Mouse (Mus musculus) stomach, embryonic 15.5 days (tissue): ENCODE results near the gene Gm5089. TPM values are rescaled to one million over a fixed set of nuclear protein-coding genes. Genes with fewer than 3 reads are reported as not detected.
"Not testable (repeated sequence)": the region's sequence is repeated elsewhere in the genome, so short reads cannot be mapped to it uniquely, and the experiment has no call there.

Experiments used
- ATAC-seq: fragments of 200-750 bp; cut with Nextera tagmentation; 2 replicates; pipeline ENCODE4 v1.8.0; 2017; ENCODE audit warnings: low read depth, moderate number of reproducible peaks, moderate TSS enrichment; ENCODE audit not compliant: insufficient read depth, low FRiP score
- H3K27ac ChIP-seq: fragments of 300-500 bp; sonication (generic); 2 replicates; pipeline ENCODE4 v1.5.1; 2015; ENCODE audit warnings: mild to moderate bottlenecking, inconsistent platforms
- H3K27me3 ChIP-seq: fragments of 300-500 bp; sonication (generic); replicated peaks from 2 replicates; pipeline ENCODE4 v1.6.1; 2015; ENCODE audit warnings: inconsistent platforms
- H3K36me3 ChIP-seq: fragments of 300-500 bp; sonication (generic); 2 replicates; pipeline ENCODE4 v1.6.1; 2015; ENCODE audit warnings: inconsistent platforms
- H3K4me1 ChIP-seq: fragments of 300-500 bp; sonication (generic); 2 replicates; pipeline ENCODE4 v1.6.1; 2015; ENCODE audit warnings: inconsistent platforms
- H3K4me2 ChIP-seq: fragments of 300-500 bp; sonication (generic); 2 replicates; pipeline ENCODE4 v1.6.1; 2015; ENCODE audit warnings: mild to moderate bottlenecking, inconsistent platforms
- H3K4me3 ChIP-seq: fragments of 300-500 bp; sonication (generic); replicated peaks from 2 replicates; pipeline ENCODE4 v1.5.1; 2015; ENCODE audit warnings: inconsistent platforms
- H3K9ac ChIP-seq: fragments of 300-500 bp; sonication (generic); 2 replicates; pipeline ENCODE4 v1.6.1; 2015; ENCODE audit warnings: inconsistent platforms
- H3K9me3 ChIP-seq: fragments of 300-500 bp; sonication (generic); 2 replicates; pipeline ENCODE4 v1.6.1; 2016; ENCODE audit warnings: inconsistent platforms
- WGBS: fragments of 180-500 bp; shearing (Covaris S2); methylation state at CpG from one replicate; pipeline ENCODE4 v1.1.7; 2015; 5-methylcytosine and 5-hydroxymethylcytosine counted together
- polyA plus RNA-seq: library from polyadenylated mRNA; unstranded; fragments of >200 nt; fragmentation: Nextera tagmentation; extraction: Ambion mirVana; gene quantifications from 2 replicates; pipeline ENCODE4 v1.2.1, GENCODE M21; 2015

Gene Gm5089
- polyA plus RNA-seq, 1 experiment from 2014 or later, result not detected

GRCm38 (mm10) chr14:122466756-122467362, 15.9 kb upstream of the Gm5089 start:
- Histone ChIP-seq H3K9ac (no peak overlapping the region), H3K9me3 (no peaks in the 10 kb centered on the region), H3K4me1 (peaks cover 23% of the 10 kb centered on the region), H3K27me3 (peaks cover 97% of the 10 kb centered on the region), H3K27ac (no peak overlapping the region), H3K4me2 (no peak overlapping the region), H3K4me3 (no peak overlapping the region), H3K36me3 (no peaks in the 10 kb centered on the region)
- ATAC-seq, result no peak
- 55% methylated on average over 7 of the region's 7 CpGs for WGBS

DNA sequence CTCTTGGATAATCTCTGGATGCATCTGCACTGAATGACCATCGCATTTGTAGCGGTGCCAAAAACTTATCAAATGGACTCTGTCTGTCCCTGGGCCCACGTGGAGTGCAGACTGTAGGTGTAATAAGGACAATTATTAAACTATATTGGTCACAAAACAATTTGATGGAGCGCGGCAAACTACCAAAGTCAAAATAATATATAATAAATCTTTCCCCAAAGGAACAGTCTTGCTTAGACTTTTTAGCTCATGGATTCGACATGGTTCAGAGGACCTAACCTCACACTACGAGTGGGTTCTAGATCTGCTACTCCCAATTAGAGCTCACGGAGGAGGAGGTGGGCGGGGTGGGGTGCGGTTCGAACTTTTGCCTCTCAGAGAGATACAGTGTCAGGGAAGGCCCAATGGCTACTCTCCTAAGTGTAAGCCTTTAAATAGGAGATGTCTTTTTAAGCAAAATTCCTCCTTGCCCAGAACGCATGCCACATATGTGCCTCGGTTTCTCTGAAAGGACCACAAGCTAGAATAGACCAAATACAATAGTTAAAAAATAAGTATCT, 15.1 kb upstream of the Gm5089 start:
- 21% methylated on average over 13 of the region's 13 CpGs for WGBS

DNA sequence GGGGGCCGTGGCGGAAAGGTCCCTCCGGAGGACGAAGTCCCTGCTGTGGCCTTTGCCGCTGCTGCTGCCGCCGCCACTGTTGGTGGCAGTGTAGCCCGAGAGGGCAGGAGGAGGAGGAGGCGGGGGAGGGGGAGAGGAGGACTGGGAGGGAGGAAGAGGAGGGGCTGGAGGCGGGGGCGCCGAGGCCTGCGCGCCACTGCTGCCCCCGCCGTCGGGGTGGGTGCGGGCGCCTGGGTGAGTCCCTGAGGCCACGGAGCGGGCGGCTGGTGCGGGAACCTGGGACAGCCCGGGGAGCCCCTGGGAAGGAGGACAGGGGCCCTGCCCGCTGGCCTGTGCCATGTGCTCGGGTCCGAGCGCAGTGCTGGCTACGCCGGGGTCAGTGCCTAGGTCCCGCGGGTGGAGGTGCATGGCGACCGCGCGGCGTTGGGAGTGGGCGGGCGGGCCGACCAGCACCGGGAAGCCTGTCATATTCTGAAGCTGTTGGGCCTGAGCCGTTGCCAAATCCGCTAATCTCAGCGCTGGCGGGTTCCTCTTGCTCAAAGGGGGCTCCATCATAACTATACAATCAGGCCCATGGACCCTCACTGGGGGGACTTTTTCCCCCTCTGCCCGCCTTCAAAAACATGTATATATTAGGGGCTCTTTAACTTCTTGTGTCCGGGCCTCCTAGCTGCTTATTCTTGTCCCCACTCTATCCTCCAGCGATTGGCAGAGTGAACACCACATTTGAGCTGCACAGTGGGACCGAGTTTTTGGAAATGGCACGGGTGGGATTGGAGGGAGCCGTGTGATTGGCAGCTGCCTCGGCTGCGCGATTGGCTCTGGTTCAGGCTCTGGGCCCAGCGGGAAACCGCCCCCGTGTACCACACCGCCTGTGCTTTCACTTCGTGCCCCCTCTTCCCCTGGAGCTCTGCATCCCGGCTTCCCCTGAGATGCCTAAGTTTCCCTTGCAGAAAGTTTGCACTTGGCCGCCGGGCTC, 14.1 kb upstream of the Gm5089 start, which contains the start of gene Zic5:
Zic5 (minus strand) TSS at position 915 of the 979 bp plus-strand sequence.
- H3K4me1 ChIP-seq, result peaks cover 23% of the 10 kb centered on the region
- peak within 1 kb of the TSS; percentile 48 for H3K4me3 ChIP-seq
- no peaks in the 10 kb centered on the region for H3K36me3 ChIP-seq
- peak within 1 kb of the TSS; percentile 95 for H3K4me2 ChIP-seq
- H3K27ac ChIP-seq, result no peak within 1 kb of the TSS
- under 1% methylated on average over 56 of the region's 62 CpGs for WGBS
- H3K9ac ChIP-seq, result no peak within 1 kb of the TSS
- H3K27me3 ChIP-seq, result peaks cover 92% of the 10 kb centered on the region
- ATAC-seq, result peak; percentile 50; the same call in 1 of the 2 replicates
- no peaks in the 10 kb centered on the region for H3K9me3 ChIP-seq

More for the DNA sequence above, 15.1 kb upstream of the Gm5089 start:
- H3K27me3 ChIP-seq, result peaks cover 93% of the 10 kb centered on the region
- no peak overlapping the region for H3K4me2 ChIP-seq
- H3K27ac ChIP-seq, result no peak overlapping the region
- H3K9ac ChIP-seq, result no peak overlapping the region
- no peaks in the 10 kb centered on the region for H3K9me3 ChIP-seq
- no peak for ATAC-seq
- no peaks in the 10 kb centered on the region for H3K36me3 ChIP-seq
- peaks cover 23% of the 10 kb centered on the region for H3K4me1 ChIP-seq
- H3K4me3 ChIP-seq, result no peak overlapping the region

DNA sequence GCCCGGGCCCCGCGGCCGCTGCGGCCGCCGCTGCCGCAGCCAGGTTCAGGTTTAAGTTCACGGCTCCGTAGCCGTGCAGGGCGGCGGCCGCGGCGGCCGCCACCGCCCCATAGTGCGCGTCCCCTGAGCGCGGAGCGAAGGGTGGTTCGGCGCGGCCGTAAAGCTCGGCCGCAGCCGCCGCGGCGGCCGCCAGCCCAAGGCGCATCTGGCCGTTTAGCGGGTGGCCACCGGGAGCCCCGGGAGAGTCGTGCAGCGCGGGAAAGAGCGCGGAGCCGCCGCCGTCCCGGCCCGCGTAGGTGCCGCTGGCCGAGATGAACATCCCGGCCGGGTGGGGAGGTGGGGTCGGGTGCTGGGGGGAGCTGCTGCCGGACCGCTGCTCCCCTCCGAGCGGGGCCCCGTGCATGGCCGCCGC, 13.4 kb upstream of the Gm5089 start:
- no peak overlapping the region for H3K27ac ChIP-seq
- H3K9me3 ChIP-seq, result no peaks in the 10 kb centered on the region
- peak overlapping the region; percentile 48 for H3K4me3 ChIP-seq
- H3K27me3 ChIP-seq, result peaks cover 90% of the 10 kb centered on the region
- H3K4me2 ChIP-seq, result peak overlapping the region; percentile 95
- H3K36me3 ChIP-seq, result no peaks in the 10 kb centered on the region
- H3K9ac ChIP-seq, result no peak overlapping the region
- peaks cover 23% of the 10 kb centered on the region for H3K4me1 ChIP-seq
- under 1% methylated on average over 60 of the region's 62 CpGs for WGBS
- peak; percentile 32 for ATAC-seq

DNA sequence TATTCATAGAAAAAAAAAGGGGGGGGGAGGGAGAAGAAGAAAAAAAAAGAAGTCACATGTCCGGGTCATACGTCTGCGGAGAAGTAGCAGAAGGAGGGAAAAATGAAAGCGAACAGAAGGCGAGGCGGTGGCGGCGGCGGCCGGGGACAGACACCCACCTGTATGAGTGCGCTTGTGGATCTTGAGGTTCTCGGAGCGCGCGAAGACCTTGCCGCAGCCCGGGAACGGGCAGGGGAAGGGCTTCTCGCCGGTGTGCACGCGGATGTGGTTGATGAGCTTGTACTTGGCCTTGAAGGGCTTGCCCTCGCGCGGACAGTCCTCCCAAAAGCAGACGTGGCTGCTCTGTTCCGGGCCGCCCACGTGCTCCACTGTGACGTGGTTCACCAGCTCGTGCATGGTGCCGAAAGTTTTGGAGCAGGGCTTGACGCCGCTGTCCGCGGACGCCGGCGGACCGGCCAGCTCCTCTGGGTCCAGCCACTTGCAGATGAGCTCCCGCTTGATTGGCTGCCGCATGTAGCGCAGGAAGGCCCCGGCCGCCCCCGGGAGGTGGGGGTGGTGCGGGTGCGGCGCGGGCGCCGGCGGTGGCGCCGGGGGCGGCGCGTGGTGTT, 12.9 kb upstream of the Gm5089 start:
- peak; percentile 64; the same call in 1 of the 2 replicates for ATAC-seq

DNA sequence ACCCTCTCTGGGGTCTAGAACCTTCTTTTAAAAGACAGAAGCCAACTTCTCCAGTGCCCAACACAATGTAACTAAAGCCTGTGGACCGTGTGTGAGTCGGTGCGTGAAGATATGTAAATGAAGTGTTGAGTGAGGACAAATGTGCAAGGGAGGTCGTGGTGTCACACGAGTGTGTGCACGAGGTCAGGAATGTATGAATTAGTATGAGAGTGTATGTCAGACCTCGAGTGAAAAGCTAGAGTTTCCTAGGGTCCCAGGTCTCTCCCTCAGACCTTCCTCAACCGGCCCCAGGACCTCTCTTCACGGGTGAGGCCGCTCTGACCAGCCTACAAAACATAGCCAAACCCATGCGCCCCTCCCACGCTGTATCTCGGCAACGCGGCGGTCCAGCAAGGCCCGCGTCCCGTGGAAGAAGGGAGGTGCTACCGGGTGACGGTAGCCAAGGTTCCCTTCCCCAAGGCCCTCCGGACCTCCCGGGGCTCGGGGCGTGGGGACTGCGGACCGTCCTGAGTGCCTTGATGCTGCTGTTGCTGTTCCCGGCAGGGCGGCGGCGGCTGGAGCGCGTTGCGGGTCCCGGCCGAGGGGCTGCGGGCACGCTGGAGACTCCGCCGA, 12.3 kb upstream of the Gm5089 start:
- no peaks in the 10 kb centered on the region for H3K36me3 ChIP-seq
- H3K9ac ChIP-seq, result no peak overlapping the region
- peaks cover 23% of the 10 kb centered on the region for H3K4me1 ChIP-seq
- H3K27ac ChIP-seq, result no peak overlapping the region
- peaks cover 81% of the 10 kb centered on the region for H3K27me3 ChIP-seq
- H3K9me3 ChIP-seq, result no peaks in the 10 kb centered on the region
- 2% methylated on average over 40 of the region's 40 CpGs for WGBS
- peak overlapping the region; percentile 95 for H3K4me2 ChIP-seq
- peak overlapping the region; percentile 48 for H3K4me3 ChIP-seq
- ATAC-seq, result no peak

More for the DNA sequence above, 12.9 kb upstream of the Gm5089 start:
- H3K27ac ChIP-seq, H3K36me3 ChIP-seq, H3K9ac ChIP-seq, H3K9me3 ChIP-seq: not testable (repeated sequence)
- peaks cover 23% of the 10 kb centered on the region for H3K4me1 ChIP-seq
- H3K4me2 ChIP-seq, result peak overlapping the region; percentile 95
- WGBS, result under 1% methylated on average over 56 of the region's 58 CpGs
- peak overlapping the region; percentile 48 for H3K4me3 ChIP-seq
- peaks cover 85% of the 10 kb centered on the region for H3K27me3 ChIP-seq

- Histone ChIP-seq H3K4me3 (no peak overlapping the region), H3K9me3 (no peaks in the 10 kb centered on the region)
Measured at GRCm38 (mm10) chr14:122462689-122463079, 11.8 kb upstream of the Gm5089 start.

DNA sequence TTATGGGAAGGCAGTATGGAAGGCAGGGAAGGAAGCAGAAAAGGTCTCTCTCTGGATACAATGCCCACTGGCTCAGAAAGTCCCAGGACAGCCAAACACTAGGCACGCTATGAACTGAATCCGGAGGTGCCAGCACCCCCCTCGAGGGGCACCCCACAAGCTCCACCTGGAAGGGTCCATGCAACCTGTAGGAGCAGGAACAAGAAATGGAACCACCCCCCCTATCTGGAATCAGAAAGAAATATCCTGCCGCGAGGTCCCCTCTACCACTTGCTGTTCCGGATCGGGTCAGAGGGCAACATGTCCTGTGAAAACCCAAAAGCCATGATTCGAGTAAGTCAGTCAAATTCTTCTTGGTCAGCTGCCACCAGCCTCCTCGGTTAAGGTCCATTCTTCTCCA, 11.1 kb upstream of the Gm5089 start:
- Histone ChIP-seq H3K27me3 (peaks cover 69% of the 10 kb centered on the region), H3K36me3 (no peaks in the 10 kb centered on the region), H3K27ac (no peak overlapping the region), H3K4me2 (no peak overlapping the region), H3K9me3 (no peaks in the 10 kb centered on the region), H3K4me1 (peaks cover 23% of the 10 kb centered on the region), H3K4me3 (no peak overlapping the region), H3K9ac (no peak overlapping the region)
- ATAC-seq, result no peak
- WGBS, result 27% methylated on average over 9 of the region's 9 CpGs

More at GRCm38 (mm10) chr14:122462689-122463079, 11.8 kb upstream of the Gm5089 start:
- H3K4me1 ChIP-seq, result peaks cover 23% of the 10 kb centered on the region
- no peak overlapping the region for H3K4me2 ChIP-seq
- 21% methylated on average over 17 of the region's 17 CpGs for WGBS
- no peak overlapping the region for H3K27ac ChIP-seq
- H3K27me3 ChIP-seq, result peaks cover 76% of the 10 kb centered on the region
- no peaks in the 10 kb centered on the region for H3K36me3 ChIP-seq
- no peak overlapping the region for H3K9ac ChIP-seq
- no peak for ATAC-seq

GRCm38 (mm10) chr14:122461500-122461899, 10.6 kb upstream of the Gm5089 start:
- 41% methylated on average over 3 of the region's 3 CpGs for WGBS
- Histone ChIP-seq H3K9me3 (no peaks in the 10 kb centered on the region), H3K27me3 (peaks cover 65% of the 10 kb centered on the region), H3K36me3 (no peaks in the 10 kb centered on the region), H3K9ac (no peak overlapping the region), H3K4me2 (no peak overlapping the region), H3K4me3 (no peak overlapping the region), H3K27ac (no peak overlapping the region), H3K4me1 (peaks cover 23% of the 10 kb centered on the region)
- ATAC-seq, result no peak

DNA sequence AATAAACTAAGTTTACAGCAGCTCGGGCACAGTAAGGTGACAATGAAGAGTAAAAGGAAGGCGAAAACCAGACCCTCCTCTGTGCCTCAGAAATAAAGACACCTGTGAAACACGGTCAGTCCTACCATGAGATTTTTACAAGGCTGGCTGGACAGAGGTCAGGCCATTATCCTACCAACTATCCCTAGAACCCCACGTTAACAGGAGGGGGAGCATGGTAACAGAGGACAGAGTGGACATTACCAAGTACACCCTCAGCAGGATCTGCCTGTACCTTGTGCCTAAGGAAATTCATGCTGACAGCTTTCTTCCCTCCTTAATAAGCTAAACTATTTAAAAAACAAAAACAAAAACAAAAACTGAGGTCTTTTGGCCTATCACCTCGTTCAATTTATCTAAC, 9.3 kb upstream of the Gm5089 start:
- H3K4me1 ChIP-seq, result peaks cover 19% of the 10 kb centered on the region
- no peak overlapping the region for H3K4me3 ChIP-seq
- H3K4me2 ChIP-seq, result no peak overlapping the region
- no peak overlapping the region for H3K27ac ChIP-seq
- H3K36me3 ChIP-seq, result no peaks in the 10 kb centered on the region
- H3K9me3 ChIP-seq, result no peaks in the 10 kb centered on the region
- WGBS, result 50% methylated on average over 5 of the region's 5 CpGs
- peaks cover 63% of the 10 kb centered on the region for H3K27me3 ChIP-seq
- no peak for ATAC-seq
- no peak overlapping the region for H3K9ac ChIP-seq

DNA sequence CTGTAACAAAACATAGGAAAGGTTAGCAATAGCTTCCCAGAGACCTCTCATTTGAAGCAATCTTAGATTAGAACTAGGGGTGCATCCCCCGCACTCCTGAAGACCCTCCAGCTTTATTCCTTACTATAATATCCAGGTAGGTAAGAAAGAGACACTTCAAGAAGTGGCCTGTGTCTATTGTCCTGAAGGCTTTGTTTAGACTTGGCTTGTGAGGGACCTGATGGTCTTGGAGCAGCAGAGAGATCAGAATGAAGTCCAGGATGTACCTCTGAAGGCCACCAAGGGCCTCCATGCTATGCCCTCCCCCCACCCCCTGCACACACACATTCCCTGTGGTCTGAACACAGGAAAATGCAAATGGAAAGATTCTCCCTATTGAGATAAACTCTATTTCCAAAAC, 8.9 kb upstream of the Gm5089 start:
- ATAC-seq, result no peak
- Histone ChIP-seq H3K4me3 (no peak overlapping the region), H3K4me1 (peaks cover 15% of the 10 kb centered on the region), H3K27me3 (peaks cover 63% of the 10 kb centered on the region), H3K27ac (no peak overlapping the region), H3K4me2 (no peak overlapping the region), H3K9ac (no peak overlapping the region), H3K36me3 (no peaks in the 10 kb centered on the region), H3K9me3 (no peaks in the 10 kb centered on the region)
- 93% methylated on average over 1 of the region's 1 CpGs for WGBS
